Mouse (Mus musculus) megakaryocyte progenitor cell, adult 5-6 weeks (primary cell): Measurements from ENCODE around the gene Snai1. TPM values are rescaled to one million over a fixed set of nuclear protein-coding genes. Genes with fewer than 3 reads are reported as not detected.

ENCODE experiments used
- ATAC-seq: replicated peaks from 2 replicates; pipeline ENCODE4 v1.8.0; 2016; ENCODE audit warnings: mild to moderate bottlenecking, moderate TSS enrichment, inconsistent platforms; ENCODE audit not compliant: poor library complexity
- total RNA-seq, 2 experiments: library from RNA; stranded (forward) in 1 of 2; stranded (reverse) in 1 of 2; fragments of 157-497, 149-512 nt in 1 of 2; fragments of 200-1000 nt in 1 of 2; gene quantifications; 2 replicates each; pipeline versions ENCODE4 v1.2.3 to v1.2.4; 2015 to 2017

The Snai1 gene
- total RNA-seq, 2 experiments from 2014 or later, result 0.33 TPM; not detected in 1

GRCm38 (mm10) chr2:167577186-167577785 lies 39.3 kb downstream of the Snai1 start:
- ATAC-seq, result no peak

GRCm38 (mm10) chr2:167578521-167578920 lies 40.5 kb downstream of the Snai1 start:
- peak; percentile 54; the same call in 1 of the 2 replicates for ATAC-seq

GRCm38 (mm10) chr2:167583161-167583952 lies 45.4 kb downstream of the Snai1 start:
- no peak for ATAC-seq

DNA sequence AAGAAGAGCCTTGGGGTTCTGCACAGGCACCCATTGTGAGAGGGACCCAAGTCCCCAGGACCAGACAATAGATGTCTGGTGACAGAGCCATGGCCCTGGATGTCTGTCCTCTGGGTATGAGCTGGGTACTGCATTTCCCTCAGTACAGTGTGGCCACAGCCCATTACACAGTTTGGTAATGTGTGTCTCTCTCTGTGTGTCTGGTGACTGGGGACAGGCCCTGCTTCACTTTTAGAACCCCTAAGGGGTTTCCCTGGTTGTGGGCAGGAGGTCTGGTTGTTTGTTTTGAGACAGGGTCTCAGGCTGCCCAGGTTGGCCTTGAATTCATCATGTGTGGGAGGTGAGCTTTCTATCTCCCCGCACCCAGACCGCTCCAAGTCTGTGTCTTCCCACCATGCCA lies 47.3 kb downstream of the Snai1 start:
- ATAC-seq, result no peak

GRCm38 (mm10) chr2:167586041-167586440 lies 48.0 kb downstream of the Snai1 start:
- no peak for ATAC-seq

GRCm38 (mm10) chr2:167586976-167587375 lies 49.0 kb downstream of the Snai1 start:
- ATAC-seq, result no peak

DNA sequence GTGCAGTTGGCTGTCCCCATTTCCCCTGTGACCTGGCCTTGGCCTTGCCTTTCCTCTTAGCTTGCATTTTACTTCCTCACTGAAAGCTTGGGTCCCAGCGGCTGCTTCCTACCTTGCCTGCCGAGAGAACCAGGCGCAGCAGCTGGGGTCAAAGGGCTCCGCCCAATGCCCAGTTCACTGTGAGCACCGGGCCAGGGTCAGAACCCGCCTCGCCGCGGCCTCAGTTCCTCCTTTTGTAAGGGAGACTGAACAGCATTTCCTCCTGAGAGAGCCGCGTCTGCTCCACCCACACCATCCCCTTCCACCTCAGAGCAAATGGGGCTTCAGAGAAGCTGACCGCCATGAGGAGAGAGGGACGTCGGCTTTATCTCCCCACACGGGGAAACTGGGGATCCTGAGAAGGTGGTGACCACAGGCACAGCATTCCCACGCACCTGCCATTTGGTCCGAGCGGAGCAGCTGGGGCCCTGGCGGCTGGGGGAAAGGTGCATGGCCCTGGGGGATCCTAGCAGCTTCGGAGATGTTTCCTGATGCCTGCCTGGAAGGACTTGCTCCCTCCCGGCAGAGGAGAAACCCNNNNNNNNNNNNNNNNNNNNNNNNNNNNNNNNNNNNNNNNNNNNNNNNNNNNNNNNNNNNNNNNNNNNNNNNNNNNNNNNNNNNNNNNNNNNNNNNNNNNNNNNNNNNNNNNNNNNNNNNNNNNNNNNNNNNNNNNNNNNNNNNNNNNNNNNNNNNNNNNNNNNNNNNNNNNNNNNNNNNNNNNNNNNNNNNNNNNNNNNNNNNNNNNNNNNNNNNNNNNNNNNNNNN lies 51.0 kb downstream of the Snai1 start:
- ATAC-seq, result peak; percentile 81

Other genes starting within 250 kb of the Snai1 start
- 14.6 and 23.7 TPM in 2 replicates for gene B4galt5, start 189.0 kb upstream of the Snai1 start, total RNA-seq (2015)
- 15.4 and 24.2 TPM in 2 replicates for gene B4galt5, start 189.0 kb upstream of the Snai1 start, total RNA-seq (2017)
- 25.5 and 37.4 TPM in 2 replicates for gene Slc9a8, start 116.5 kb upstream of the Snai1 start, total RNA-seq (2015)
- 17.9 and 25.3 TPM in 2 replicates for gene Slc9a8, start 116.5 kb upstream of the Snai1 start, total RNA-seq (2017)
- 31.5 and 39.0 TPM in 2 replicates for gene Rnf114, start 45.5 kb upstream of the Snai1 start, total RNA-seq (2015)
- 18.7 and 18.9 TPM in 2 replicates for gene Rnf114, start 45.5 kb upstream of the Snai1 start, total RNA-seq (2017)
- gene Spata2, start 45.3 kb upstream of the Snai1 start, total RNA-seq (2015), result 10.5 and 11.8 TPM in 2 replicates
- gene Spata2, start 45.3 kb upstream of the Snai1 start, total RNA-seq (2017), result 7.4 and 7.7 TPM in 2 replicates
- gene Ube2v1, start 93.9 kb downstream of the Snai1 start, total RNA-seq (2015), result 102 and 116 TPM in 2 replicates
- gene Ube2v1, start 93.9 kb downstream of the Snai1 start, total RNA-seq (2017), result 51.7 and 56.5 TPM in 2 replicates
- gene Gm20431, start 123.3 kb downstream of the Snai1 start, total RNA-seq (2015), result 3.7 TPM in 1 of 2 replicates, not detected in the other
- not detected in 2 replicates for gene Gm20431, start 123.3 kb downstream of the Snai1 start, total RNA-seq (2017)
- 19.6 and 22.4 TPM in 2 replicates for gene Cebpb, start 150.7 kb downstream of the Snai1 start, total RNA-seq (2015)
- gene Cebpb, start 150.7 kb downstream of the Snai1 start, total RNA-seq (2017), result 15.6 and 16.3 TPM in 2 replicates
- 15.5 and 18.0 TPM in 2 replicates for gene Tmem189, start 151.6 kb downstream of the Snai1 start, total RNA-seq (2015)
- 18.4 and 20.0 TPM in 2 replicates for gene Tmem189, start 151.6 kb downstream of the Snai1 start, total RNA-seq (2017)